ENCODE assay signal across 27 mouse cellular contexts in the genomic region with DNA sequence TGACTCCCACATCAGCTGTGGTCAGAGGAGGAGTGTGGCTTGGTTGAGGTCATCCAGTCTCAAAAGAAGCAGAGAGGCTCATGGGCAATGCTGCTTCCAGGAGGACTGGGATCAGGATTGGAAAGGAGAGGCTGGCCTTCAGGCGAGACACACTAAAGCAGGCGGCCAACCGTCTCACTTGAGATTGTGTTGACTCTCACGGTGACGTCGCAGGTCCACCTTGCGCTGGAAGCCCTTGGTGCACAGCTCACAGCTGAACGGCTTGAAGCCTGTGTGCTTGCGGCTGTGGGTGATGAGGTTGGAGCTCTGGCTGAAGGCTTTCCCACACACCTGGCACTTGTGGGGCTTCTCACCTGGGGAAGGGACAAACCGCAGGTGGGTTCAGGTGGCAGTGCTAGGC. TPM values are rescaled to one million over a fixed set of nuclear protein-coding genes. Genes with fewer than 3 reads are reported as not detected.
DNase-seq lines count a peak whose midpoint lies in the region; ATAC-seq and TF ChIP-seq lines count a peak whose summit lies in the region.
"Had no signal": no experiment of that assay in that cellular context is flagged by ENCODE, and none has a peak within 500 bp of the region (broad histone marks: within the 10 kb centered on the region; RNA-seq: fewer than 3 reads in every experiment).

No protein-coding gene starts in this region.

- H3K4me1 ChIP-seq in liver, embryonic 11.5 days (replicated peaks; ENCODE audit: control insufficient read depth, insufficient read depth, low read length), result peaks cover 53% of the 10 kb centered on the region
- H3K4me1 ChIP-seq in G1E (ENCODE audit: insufficient read depth, low read depth, low read length), result peaks cover 91% of the 10 kb centered on the region
- H3K4me1 ChIP-seq in liver, embryonic 13.5 days (replicated peaks), result peaks cover 93% of the 10 kb centered on the region
- no peaks in the 10 kb centered on the region for H3K4me1 ChIP-seq in stomach, postnatal 0 days (replicated peaks; ENCODE audit: control insufficient read depth, insufficient read depth)
- H3K4me1 ChIP-seq: forebrain, embryonic 15.5 days had no signal

- TF ChIP-seq CTCF in G1E (IDR thresholded peaks at IDR 0.05; ENCODE audit: low read depth, low read length), result no peak
- no peak for TF ChIP-seq CTCF in stomach, postnatal 0 days (IDR thresholded peaks at IDR 0.05; ENCODE audit: low read depth)

- no peaks in the 10 kb centered on the region for H3K27me3 ChIP-seq in liver, embryonic 11.5 days (replicated peaks; ENCODE audit: control insufficient read depth, insufficient read depth, low read length)
- H3K27me3 ChIP-seq in G1E (ENCODE audit: insufficient read depth, low read length), result no peaks in the 10 kb centered on the region
- no peaks in the 10 kb centered on the region for H3K27me3 ChIP-seq in liver, embryonic 13.5 days
- H3K27me3 ChIP-seq in stomach, postnatal 0 days (ENCODE audit: control insufficient read depth, insufficient read depth, low read length), result no peaks in the 10 kb centered on the region
- H3K27me3 ChIP-seq: embryonic facial prominence, embryonic 15.5 days; forebrain, embryonic 15.5 days had no signal

- H3K27ac ChIP-seq in liver, embryonic 11.5 days (ENCODE audit: low read depth, low read length), result peak overlapping the region; percentile 23
- H3K27ac ChIP-seq in liver, embryonic 13.5 days, result peak overlapping the region; percentile 89
- no peak overlapping the region for H3K27ac ChIP-seq in stomach, postnatal 0 days (replicated peaks)
- H3K27ac ChIP-seq: embryonic facial prominence, embryonic 15.5 days; forebrain, embryonic 15.5 days; heart, embryonic 15.5 days; hindbrain, embryonic 13.5 days had no signal

- H3K4me2 ChIP-seq in liver, embryonic 11.5 days, result no peak overlapping the region
- no peak overlapping the region for H3K4me2 ChIP-seq in liver, embryonic 13.5 days
- no peak overlapping the region for H3K4me2 ChIP-seq in stomach, postnatal 0 days (replicated peaks; ENCODE audit: low read depth)
- H3K4me2 ChIP-seq: embryonic facial prominence, embryonic 15.5 days; forebrain, embryonic 15.5 days; heart, embryonic 15.5 days; hindbrain, embryonic 13.5 days had no signal

- no peak for ATAC-seq in liver, embryonic 11.5 days (replicated peaks; ENCODE audit: low FRiP score)
- ATAC-seq in G1E (ENCODE audit: extremely low read depth, insufficient number of reproducible peaks, low FRiP score, poor library complexity, severe bottlenecking), result no peak
- ATAC-seq in liver, embryonic 13.5 days (ENCODE audit: low read depth), result no peak
- ATAC-seq in stomach, postnatal 0 days (ENCODE audit: low FRiP score, low TSS enrichment), result no peak; the same call in 1 of the 2 replicates
- ATAC-seq: forebrain, embryonic 15.5 days had no signal

- peaks cover 23% of the 10 kb centered on the region for H3K36me3 ChIP-seq in liver, embryonic 11.5 days (ENCODE audit: control insufficient read depth, insufficient read depth, low read length)
- H3K36me3 ChIP-seq in G1E (replicated peaks), result peaks cover 85% of the 10 kb centered on the region
- H3K36me3 ChIP-seq in liver, embryonic 13.5 days, result peaks cover 73% of the 10 kb centered on the region
- H3K36me3 ChIP-seq in stomach, postnatal 0 days (ENCODE audit: control insufficient read depth, insufficient read depth, low read length), result no peaks in the 10 kb centered on the region
- H3K36me3 ChIP-seq: embryonic facial prominence, embryonic 15.5 days; forebrain, embryonic 15.5 days; heart, embryonic 15.5 days; hindbrain, embryonic 13.5 days had no signal

- no peak overlapping the region for H3K9ac ChIP-seq in liver, embryonic 11.5 days (ENCODE audit: low read depth, low read length)
- peak overlapping the region; percentile 31 for H3K9ac ChIP-seq in liver, embryonic 13.5 days
- no peak overlapping the region for H3K9ac ChIP-seq in stomach, postnatal 0 days (ENCODE audit: low read length)
- H3K9ac ChIP-seq: embryonic facial prominence, embryonic 15.5 days; forebrain, embryonic 15.5 days; heart, embryonic 15.5 days; hindbrain, embryonic 13.5 days had no signal

- no peak for TF ChIP-seq EP300 in stomach, postnatal 0 days (optimal IDR thresholded peaks at IDR 0.05)

- no peak overlapping the region for H3K4me3 ChIP-seq in liver, embryonic 11.5 days (ENCODE audit: low read depth, low read length)
- peak overlapping the region; percentile 64 for H3K4me3 ChIP-seq in G1E (ENCODE audit: low read depth, low read length)
- H3K4me3 ChIP-seq in liver, embryonic 13.5 days (replicated peaks), result no peak overlapping the region
- H3K4me3 ChIP-seq in stomach, postnatal 0 days (ENCODE audit: low read depth, low read length), result no peak overlapping the region
- H3K4me3 ChIP-seq: embryonic facial prominence, embryonic 15.5 days; erythroblast, embryonic 14.5 days; forebrain, embryonic 15.5 days; heart, embryonic 15.5 days; hindbrain, embryonic 13.5 days had no signal

- no peaks in the 10 kb centered on the region for H3K9me3 ChIP-seq in liver, embryonic 11.5 days (ENCODE audit: control insufficient read depth, low read length)
- no peaks in the 10 kb centered on the region for H3K9me3 ChIP-seq in G1E (replicated peaks)
- H3K9me3 ChIP-seq in liver, embryonic 13.5 days (replicated peaks), result no peaks in the 10 kb centered on the region
- H3K9me3 ChIP-seq in stomach, postnatal 0 days (ENCODE audit: control insufficient read depth, low read length), result no peaks in the 10 kb centered on the region
- H3K9me3 ChIP-seq: embryonic facial prominence, embryonic 15.5 days; forebrain, embryonic 15.5 days; heart, embryonic 15.5 days; hindbrain, embryonic 13.5 days had no signal

- WGBS in liver, embryonic 11.5 days, result 89% methylated on average over 10 of the region's 10 CpGs
- WGBS in liver, embryonic 13.5 days (ENCODE audit: insufficient replicate concordance), result 85% methylated on average over 10 of the region's 10 CpGs
- 64% methylated on average over 10 of the region's 10 CpGs for WGBS in stomach, postnatal 0 days

- no peak for DNase-seq in liver, embryonic 11.5 days (ENCODE audit: low spot score)
- DNase-seq in liver (no peak), G1E (ENCODE audit: low spot score) (no peak)
- DNase-seq in liver, embryonic 13.5 days, result no peak
- DNase-seq in stomach, postnatal 0 days (ENCODE audit: low spot score), result peak; percentile 56
- no peak for DNase-seq in right cerebral cortex, postnatal 4 days
- no peak for DNase-seq in layer of hippocampus, postnatal 10 days (ENCODE audit: low spot score in 2 of 2)
- DNase-seq: adrenal gland, adult 8-10 months; adrenal gland, postnatal 36 days; cerebellum, adult 2 months; cerebellum, postnatal 10 days; embryo, embryonic 11 days; gastrocnemius, postnatal 36 days; heart, adult 11 months; heart, postnatal 14 days had no signal

RNA-seq across cellular contexts. Expression of gene Gfi1b, which starts 11.9 kb away (rescaled TPM):
- 143 and 151 TPM in 2 replicates for polyA plus RNA-seq in liver, embryonic 11.5 days (2014; fragmentation: Nextera tagmentation; extraction: Ambion mirVana)
- total RNA-seq in G1E (2014; fragmentation: Nextera tagmentation) (537 and 588 TPM in 2 replicates), G1E (2017) (104 and 131 TPM in 2 replicates)
- 649 and 739 TPM in 2 replicates for polyA plus RNA-seq in G1E (2012)
- 99.2 and 109 TPM in 2 replicates for polyA plus RNA-seq in liver, embryonic 13.5 days (2015; fragmentation: Nextera tagmentation; extraction: Ambion mirVana)
- polyA plus RNA-seq in stomach, postnatal 0 days (2015; fragmentation: Nextera tagmentation; extraction: Ambion mirVana), result 0.07 and 0.40 TPM in 2 replicates
- total RNA-seq in layer of hippocampus, postnatal 10 days (2021), result not detected
- total RNA-seq: adrenal gland, adult 8-10 months; adrenal gland, postnatal 36 days; gastrocnemius, adult 8-10 months; gastrocnemius, postnatal 36 days; heart, postnatal 14 days had no signal
- polyA plus RNA-seq: C2C12; embryonic facial prominence, embryonic 15.5 days; forebrain, embryonic 15.5 days had no signal

RNA-seq across cellular contexts. Expression of gene Gtf3c5, which starts 26.3 kb away (rescaled TPM):
- 30.8 and 32.9 TPM in 2 replicates for polyA plus RNA-seq in liver, embryonic 11.5 days (2014; fragmentation: Nextera tagmentation; extraction: Ambion mirVana)
- total RNA-seq in G1E (2014; fragmentation: Nextera tagmentation), result 60.2 and 60.9 TPM in 2 replicates
- total RNA-seq in G1E (2017), result 16.6 and 19.0 TPM in 2 replicates
- polyA plus RNA-seq in G1E (2012), result 19.6 and 26.0 TPM in 2 replicates
- 16.9 and 19.3 TPM in 2 replicates for polyA plus RNA-seq in liver, embryonic 13.5 days (2015; fragmentation: Nextera tagmentation; extraction: Ambion mirVana)
- polyA plus RNA-seq in stomach, postnatal 0 days (2015; fragmentation: Nextera tagmentation; extraction: Ambion mirVana), result 13.1 and 14.0 TPM in 2 replicates
- 10 to 100 TPM; 19.2 to 19.5 TPM for total RNA-seq in layer of hippocampus, postnatal 10 days (2021)

RNA-seq across cellular contexts. Expression of gene Tsc1, which starts 31.2 kb away (rescaled TPM):
- 20.7 and 21.3 TPM in 2 replicates for polyA plus RNA-seq in liver, embryonic 11.5 days (2014; fragmentation: Nextera tagmentation; extraction: Ambion mirVana)
- total RNA-seq in G1E (2014; fragmentation: Nextera tagmentation), result 35.7 and 39.0 TPM in 2 replicates
- total RNA-seq in G1E (2017), result 22.1 and 26.6 TPM in 2 replicates
- 3.5 and 5.8 TPM in 2 replicates for polyA plus RNA-seq in G1E (2012)
- 7.8 and 8.4 TPM in 2 replicates for polyA plus RNA-seq in liver, embryonic 13.5 days (2015; fragmentation: Nextera tagmentation; extraction: Ambion mirVana)
- 4.9 and 5.1 TPM in 2 replicates for polyA plus RNA-seq in stomach, postnatal 0 days (2015; fragmentation: Nextera tagmentation; extraction: Ambion mirVana)
- 10 to 100 TPM; 43.8 to 44.8 TPM for total RNA-seq in layer of hippocampus, postnatal 10 days (2021)

RNA-seq across cellular contexts. Expression of gene Cel, which starts 46.6 kb away (rescaled TPM):
- not detected in 2 replicates for polyA plus RNA-seq in liver, embryonic 11.5 days (2014; fragmentation: Nextera tagmentation; extraction: Ambion mirVana)
- not detected in 2 replicates for total RNA-seq in G1E (2014; fragmentation: Nextera tagmentation)
- not detected in 2 replicates for total RNA-seq in G1E (2017)
- polyA plus RNA-seq in G1E (2012), result not detected in 2 replicates
- polyA plus RNA-seq in liver, embryonic 13.5 days (2015; fragmentation: Nextera tagmentation; extraction: Ambion mirVana), result 0.05 and 0.34 TPM in 2 replicates
- polyA plus RNA-seq in stomach, postnatal 0 days (2015; fragmentation: Nextera tagmentation; extraction: Ambion mirVana), result 2.0 and 3.3 TPM in 2 replicates
- not detected for total RNA-seq in layer of hippocampus, postnatal 10 days (2021)
- total RNA-seq: adrenal gland, adult 8-10 months; adrenal gland, postnatal 36 days; CH12.LX; common myeloid progenitor, adult 5-6 weeks; gastrocnemius, adult 8-10 months; gastrocnemius, postnatal 36 days; heart, postnatal 14 days; hematopoietic stem cell, adult 5-6 weeks had no signal
- polyA plus RNA-seq: C2C12; embryonic facial prominence, embryonic 11.5 days; erythroblast, embryonic 14.5 days; forebrain, embryonic 11.5 days had no signal

Comparison
In these comparisons a context has a peak if more than half of its experiments do, and no peak if none do; other contexts are left out.
1. RNA of gene Gfi1b, which starts 11.9 kb away (polyA plus RNA-seq): 649 to 739 TPM in G1E, 143 to 151 TPM in liver, embryonic 11.5 days and 99.2 to 109 TPM in liver, embryonic 13.5 days; 0.07 to 0.40 TPM in stomach, postnatal 0 days; every median in the first group is over 10 times any median in the second.